Mouse (Mus musculus): ENCODE results near the gene Dbn1. TPM values are rescaled to one million over a fixed set of nuclear protein-coding genes. Genes with fewer than 3 reads are reported as not detected.

Gene Dbn1
- total and polyA plus RNA-seq, 3 experiments = 0.09 to 3.1 (median 0.59) TPM

DNA sequence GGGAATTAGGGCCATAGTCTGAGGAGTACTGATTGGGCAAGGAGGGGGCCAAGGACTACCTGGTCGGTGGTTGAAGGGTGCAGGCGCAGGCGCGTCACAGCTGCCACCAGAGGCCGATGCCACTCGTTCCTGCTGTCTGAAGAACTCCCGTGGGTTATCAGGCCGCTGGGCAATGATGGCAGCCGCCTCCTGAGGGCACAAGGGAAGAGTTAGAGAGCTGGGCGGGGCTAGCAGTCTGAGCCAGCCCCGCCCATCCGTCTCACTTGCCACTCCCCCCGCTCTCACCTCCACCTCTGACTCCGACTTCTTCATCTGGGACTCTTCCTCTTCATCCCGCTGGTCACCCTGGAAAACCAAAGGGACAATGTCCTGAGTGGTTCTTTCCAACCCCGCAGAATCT is 10.4 kb downstream of the Dbn1 start:
- TF ChIP-seq RCOR1 (conservative IDR thresholded peaks at IDR 0.05; ENCODE audit: low read depth, low read length) (no peak), EP300 (IDR thresholded peaks at IDR 0.05; ENCODE audit: low read length) (no peak), JUND (conservative IDR thresholded peaks at IDR 0.05; ENCODE audit: low read depth, low read length) (no peak), MAX (IDR thresholded peaks at IDR 0.05; ENCODE audit: low read length) (no peak), USF1 (IDR thresholded peaks at IDR 0.05; ENCODE audit: low read depth, low read length) (no peak), ZNF384 (IDR thresholded peaks at IDR 0.05; ENCODE audit: low read depth, low read length) (no peak), BHLHE40 (IDR thresholded peaks at IDR 0.05; ENCODE audit: low read depth, low read length) (no peak), GABPA (IDR thresholded peaks at IDR 0.05; ENCODE audit: insufficient replicate concordance, low read depth, low read length) (no peak), CHD1 (IDR thresholded peaks at IDR 0.05; ENCODE audit: low read depth, low read length) (no peak), MAFK (IDR thresholded peaks at IDR 0.05; ENCODE audit: insufficient replicate concordance, low read length) (no peak), NELFE (IDR thresholded peaks at IDR 0.05; ENCODE audit: low read depth, low read length) (no peak), ZC3H11A (IDR thresholded peaks at IDR 0.05; ENCODE audit: low read depth, low read length) (no peak)

DNA sequence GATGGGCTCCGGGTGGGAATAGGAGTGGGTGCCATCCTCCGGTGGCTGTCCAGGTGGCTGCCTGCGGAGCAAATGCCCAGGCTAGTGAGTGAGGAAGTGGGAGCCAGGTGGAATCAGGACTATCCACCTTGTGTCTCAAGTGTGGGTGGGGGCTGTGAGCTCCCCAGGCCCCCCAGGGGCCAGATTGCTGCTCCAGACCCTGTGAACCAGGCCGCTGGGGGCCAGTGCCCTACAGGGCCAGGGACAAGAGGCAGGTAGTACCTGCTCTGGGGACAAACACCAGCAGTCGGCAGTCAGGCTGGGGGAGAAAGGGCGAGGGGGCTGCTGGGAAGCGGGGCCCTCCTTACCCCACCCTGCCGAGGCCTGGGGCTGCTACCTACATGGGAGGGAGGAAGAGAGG is 11.7 kb downstream of the Dbn1 start:
- Histone ChIP-seq H3K4me2 (ENCODE audit: insufficient read depth, low read depth, poor library complexity, severe bottlenecking) (no peak overlapping the region), H3K4me1 (ENCODE audit: control insufficient read depth in 1 of 2, insufficient read depth in 2 of 2) (peaks cover 8 to 30% of the 10 kb centered on the region in 2 experiments; a peak in 3 of 4 replicates), H3K27ac (ENCODE audit: insufficient read depth, low read depth) (no peak overlapping the region), H3K9ac (ENCODE audit: insufficient read depth, low read depth) (no peak overlapping the region), H3K36me3 (replicated peaks in 1 of 2; ENCODE audit: control insufficient read depth in 1 of 2, insufficient read depth in 1 of 2, low read length in 1 of 2) (no peaks in the 10 kb centered on the region), H3K27me3 (replicated peaks) (peaks cover 78% of the 10 kb centered on the region), H3K79me2 (replicated peaks; ENCODE audit: control insufficient read depth, extremely low read depth, insufficient read depth, poor library complexity, severe bottlenecking) (no peaks in the 10 kb centered on the region), H3K4me3 (replicated peaks in 1 of 3; ENCODE audit: low read depth in 2 of 3, low read length in 2 of 3, poor library complexity in 1 of 3) (no peak overlapping the region), H3K9me3 (replicated peaks; ENCODE audit: low read length) (peaks cover 8% of the 10 kb centered on the region)
- TF ChIP-seq CHD1 (IDR thresholded peaks at IDR 0.05; ENCODE audit: low read depth, low read length) (no peak), JUND (conservative IDR thresholded peaks at IDR 0.05; ENCODE audit: low read depth, low read length) (no peak), JUN (IDR thresholded peaks at IDR 0.05; ENCODE audit: insufficient read depth, low read depth, low read length) (no peak), CTCF (conservative IDR thresholded peaks at IDR 0.05 in 1 of 2, IDR thresholded peaks at IDR 0.05 in 1 of 2; ENCODE audit: low read depth in 2 of 2, low read length in 2 of 2) (no peak), MYC (IDR thresholded peaks at IDR 0.05; ENCODE audit: low read depth, low read length) (no peak), SMC3 (IDR thresholded peaks at IDR 0.05; ENCODE audit: low read depth, low read length) (no peak), MAX (IDR thresholded peaks at IDR 0.05; ENCODE audit: low read length) (no peak), MAFK (IDR thresholded peaks at IDR 0.05; ENCODE audit: insufficient replicate concordance, low read length) (no peak), POLR2A (IDR thresholded peaks at IDR 0.05; ENCODE audit: low read depth, low read length) (no peak), BHLHE40 (IDR thresholded peaks at IDR 0.05; ENCODE audit: low read depth, low read length) (no peak)
- no peak for DNase-seq (ENCODE audit: extremely low read depth)
- dilution Hi-C loops (cut with MboI; ENCODE audit: extremely low pct_ligation_motif_present, extremely low pct_unique_long_range_greater_than_20kb, low sequenced_read_pairs) (no loop called here), in situ Hi-C loops (cut with MboI; ENCODE audit: low pct_ligation_motif_present, low pct_unique_long_range_greater_than_20kb, low sequenced_read_pairs) (loop anchor here (5.0 kb wide), 1 partner anchor 41 kb away; no protein-coding TSS in a partner anchor)

More for the DNA sequence above, 10.4 kb downstream of the Dbn1 start:
- Histone ChIP-seq H3K9ac (ENCODE audit: insufficient read depth, low read depth) (no peak overlapping the region), H3K79me2 (replicated peaks; ENCODE audit: control insufficient read depth, extremely low read depth, insufficient read depth, poor library complexity, severe bottlenecking) (no peaks in the 10 kb centered on the region), H3K4me1 (ENCODE audit: control insufficient read depth in 1 of 2, insufficient read depth in 2 of 2) (peaks cover 8 to 24% of the 10 kb centered on the region in 2 experiments; a peak in 3 of 4 replicates), H3K9me3 (replicated peaks; ENCODE audit: low read length) (peaks cover 8% of the 10 kb centered on the region), H3K27ac (ENCODE audit: insufficient read depth, low read depth) (no peak overlapping the region), H3K27me3 (replicated peaks) (peaks cover 80% of the 10 kb centered on the region), H3K4me3 (replicated peaks in 1 of 3; ENCODE audit: low read depth in 2 of 3, low read length in 2 of 3, poor library complexity in 1 of 3) (no peak overlapping the region), H3K36me3 (replicated peaks in 1 of 2; ENCODE audit: control insufficient read depth in 1 of 2, insufficient read depth in 1 of 2, low read length in 1 of 2) (no peaks in the 10 kb centered on the region), H3K4me2 (ENCODE audit: insufficient read depth, low read depth, poor library complexity, severe bottlenecking) (no peak overlapping the region)
- in situ Hi-C loops (cut with MboI; ENCODE audit: low pct_ligation_motif_present, low pct_unique_long_range_greater_than_20kb, low sequenced_read_pairs) (loop anchor here (5.0 kb wide), 1 partner anchor 40 kb away; no protein-coding TSS in a partner anchor), dilution Hi-C loops (cut with MboI; ENCODE audit: extremely low pct_ligation_motif_present, extremely low pct_unique_long_range_greater_than_20kb, low sequenced_read_pairs) (no loop called here)
- no peak for DNase-seq (ENCODE audit: extremely low read depth)
